Mouse (Mus musculus): Measurements from ENCODE around the gene Lrrc49. TPM values are rescaled to one million over a fixed set of nuclear protein-coding genes. Genes with fewer than 3 reads are reported as not detected.
A peak's percentile ranks its signal among the peaks of the same experiment; 100 is the strongest.

The Lrrc49 gene
- polyA plus RNA-seq, 1 experiment from 2014 or later, result 10.4 TPM

DNA sequence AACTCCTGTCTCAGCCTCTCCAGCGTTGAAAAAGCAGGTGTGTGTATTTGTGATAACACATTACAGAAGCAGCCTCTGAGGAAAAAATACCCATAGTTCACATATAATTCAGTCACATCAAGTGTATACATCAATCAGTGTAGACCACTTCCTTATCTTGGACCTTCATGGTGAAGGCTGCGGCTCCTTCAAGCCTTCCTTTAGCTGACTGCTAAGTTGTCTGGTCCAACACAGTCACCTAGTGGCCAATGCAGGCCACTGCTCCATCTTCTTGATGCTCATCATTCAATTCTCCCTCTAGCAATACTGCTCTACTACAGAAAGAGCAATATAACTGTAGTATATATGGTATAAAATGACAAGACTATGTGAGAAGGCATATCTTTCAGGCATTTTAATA lies 88.5 kb downstream of the Lrrc49 start:
- Histone ChIP-seq H3K9ac (ENCODE audit: low read length) (no peak overlapping the region), H3K4me3 (ENCODE audit: control insufficient read depth in 1 of 2, insufficient read depth in 1 of 2, low read depth in 1 of 2, low read length in 2 of 2) (no peak overlapping the region), H3K4me2 (ENCODE audit: low read length) (no peak overlapping the region), H3K27me3 (ENCODE audit: control insufficient read depth, insufficient read depth, low read length) (no peaks in the 10 kb centered on the region), H3K4me1 (ENCODE audit: control insufficient read depth in 2 of 2, insufficient read depth in 2 of 2, low read length in 2 of 2) (no peaks in the 10 kb centered on the region), H3K36me3 (ENCODE audit: control insufficient read depth, insufficient read depth, low read length) (0 out of 2 replicates have a peak, but pooled peaks cover 3% of the 10 kb centered on the region), H3K27ac (replicated peaks in 1 of 2; ENCODE audit: control insufficient read depth in 1 of 2, insufficient read depth in 1 of 2, low read depth in 2 of 2, low read length in 2 of 2) (no peak overlapping the region), H3K9me3 (ENCODE audit: control insufficient read depth, low read length) (no peaks in the 10 kb centered on the region)
- WGBS, result 58% methylated on average over 2 of the region's 2 CpGs
- ATAC-seq (ENCODE audit: insufficient number of reproducible peaks, insufficient read depth, low FRiP score, low read depth), result no peak

DNA sequence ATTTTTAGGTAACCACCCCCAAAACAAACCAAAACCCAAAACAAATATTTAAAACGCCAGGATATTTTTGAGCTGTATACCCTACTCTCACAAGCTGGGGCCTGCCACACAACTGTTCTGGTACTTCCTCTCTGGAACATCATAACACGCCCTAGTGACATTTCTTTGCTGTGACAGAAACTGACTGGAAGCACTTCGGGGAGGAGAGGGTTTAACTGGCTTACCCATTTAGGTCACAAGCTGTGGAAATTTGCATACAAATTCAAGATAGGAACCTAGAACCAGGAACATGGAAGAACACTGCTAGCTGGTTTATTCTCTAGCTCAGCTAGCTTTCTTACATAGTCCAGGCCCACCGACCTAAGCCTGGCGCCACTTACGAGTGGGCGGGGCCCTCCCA lies 92.6 kb downstream of the Lrrc49 start:
- Histone ChIP-seq H3K9ac (ENCODE audit: low read length) (no peak overlapping the region), H3K27me3 (ENCODE audit: control insufficient read depth, insufficient read depth, low read length) (no peaks in the 10 kb centered on the region), H3K4me1 (ENCODE audit: control insufficient read depth in 2 of 2, insufficient read depth in 2 of 2, low read length in 2 of 2) (no peaks in the 10 kb centered on the region), H3K27ac (replicated peaks in 1 of 2; ENCODE audit: control insufficient read depth in 1 of 2, insufficient read depth in 1 of 2, low read depth in 2 of 2, low read length in 2 of 2) (no peak overlapping the region), H3K36me3 (ENCODE audit: control insufficient read depth, insufficient read depth, low read length) (0 out of 2 replicates have a peak, but pooled peaks cover 3% of the 10 kb centered on the region), H3K4me3 (ENCODE audit: control insufficient read depth in 1 of 2, insufficient read depth in 1 of 2, low read depth in 1 of 2, low read length in 2 of 2) (no peak overlapping the region), H3K9me3 (ENCODE audit: control insufficient read depth, low read length) (no peaks in the 10 kb centered on the region), H3K4me2 (ENCODE audit: low read length) (no peak overlapping the region)
- ATAC-seq (ENCODE audit: insufficient number of reproducible peaks, insufficient read depth, low FRiP score, low read depth), result no peak
- 76% methylated on average over 7 of the region's 7 CpGs for WGBS

DNA sequence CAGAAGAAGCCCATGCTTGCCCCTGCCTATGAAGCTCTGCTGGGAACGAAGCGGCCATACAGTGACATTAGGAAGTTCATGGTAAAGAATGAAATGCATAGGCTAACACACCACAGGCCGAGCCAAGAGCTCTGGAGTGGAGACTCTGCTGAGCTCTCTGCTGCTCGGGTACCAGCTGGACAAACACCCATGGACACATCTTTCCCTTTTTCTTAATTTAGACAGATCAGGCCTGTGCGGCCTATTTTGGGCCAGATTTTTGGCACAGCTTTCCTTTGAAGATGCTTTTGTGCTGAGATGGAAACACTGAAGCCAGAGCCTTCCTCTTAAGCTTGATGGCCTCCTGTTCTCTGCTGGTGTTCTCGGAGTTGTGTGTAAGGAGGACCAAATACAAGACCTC lies 95.0 kb downstream of the Lrrc49 start:
- Histone ChIP-seq H3K36me3 (ENCODE audit: control insufficient read depth, insufficient read depth, low read length) (0 out of 2 replicates have a peak, but pooled peaks cover 8% of the 10 kb centered on the region), H3K27ac (replicated peaks in 1 of 2; ENCODE audit: control insufficient read depth in 1 of 2, insufficient read depth in 1 of 2, low read depth in 2 of 2, low read length in 2 of 2) (no peak overlapping the region), H3K9ac (ENCODE audit: low read length) (no peak overlapping the region), H3K9me3 (ENCODE audit: control insufficient read depth, low read length) (no peaks in the 10 kb centered on the region), H3K27me3 (ENCODE audit: control insufficient read depth, insufficient read depth, low read length) (no peaks in the 10 kb centered on the region), H3K4me1 (ENCODE audit: control insufficient read depth in 2 of 2, insufficient read depth in 2 of 2, low read length in 2 of 2) (no peaks in the 10 kb centered on the region), H3K4me3 (ENCODE audit: control insufficient read depth in 1 of 2, insufficient read depth in 1 of 2, low read depth in 1 of 2, low read length in 2 of 2) (no peak overlapping the region), H3K4me2 (ENCODE audit: low read length) (no peak overlapping the region)
- ATAC-seq (ENCODE audit: insufficient number of reproducible peaks, insufficient read depth, low FRiP score, low read depth), result no peak
- 81% methylated on average over 6 of the region's 6 CpGs for WGBS

DNA sequence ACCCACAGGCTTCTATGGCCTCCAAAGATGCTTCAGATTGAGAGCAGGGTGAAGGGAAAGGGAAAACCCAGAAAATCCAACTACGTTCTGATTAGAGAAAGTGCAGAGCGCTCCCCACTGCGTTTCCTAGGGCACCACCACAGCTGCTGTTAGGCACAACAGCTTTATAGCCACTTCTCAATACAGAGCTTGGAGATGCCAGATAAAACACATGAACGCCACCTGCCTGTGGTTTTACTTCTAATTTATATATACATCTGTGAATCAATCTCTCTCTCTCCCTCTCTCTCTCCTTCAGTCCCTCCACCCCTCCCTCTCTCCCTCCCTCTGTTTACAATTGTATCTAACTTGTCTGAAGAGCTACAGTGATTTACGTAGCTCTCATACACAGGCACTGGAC lies 95.6 kb downstream of the Lrrc49 start:
- H3K4me1 ChIP-seq (ENCODE audit: control insufficient read depth in 2 of 2, insufficient read depth in 2 of 2, low read length in 2 of 2), result no peaks in the 10 kb centered on the region
- no peak overlapping the region for H3K4me2 ChIP-seq (ENCODE audit: low read length)
- H3K27me3 ChIP-seq (ENCODE audit: control insufficient read depth, insufficient read depth, low read length), result no peaks in the 10 kb centered on the region
- no peak overlapping the region for H3K27ac ChIP-seq (replicated peaks in 1 of 2; ENCODE audit: control insufficient read depth in 1 of 2, insufficient read depth in 1 of 2, low read depth in 2 of 2, low read length in 2 of 2)
- 0 out of 2 replicates have a peak, but pooled peaks cover 4% of the 10 kb centered on the region for H3K36me3 ChIP-seq (ENCODE audit: control insufficient read depth, insufficient read depth, low read length)
- H3K4me3 ChIP-seq (ENCODE audit: control insufficient read depth in 1 of 2, insufficient read depth in 1 of 2, low read depth in 1 of 2, low read length in 2 of 2), result no peak overlapping the region
- no peak overlapping the region for H3K9ac ChIP-seq (ENCODE audit: low read length)
- no peaks in the 10 kb centered on the region for H3K9me3 ChIP-seq (ENCODE audit: control insufficient read depth, low read length)
- WGBS, result 79% methylated on average over 5 of the region's 5 CpGs
- ATAC-seq (ENCODE audit: insufficient number of reproducible peaks, insufficient read depth, low FRiP score, low read depth), result no peak

DNA sequence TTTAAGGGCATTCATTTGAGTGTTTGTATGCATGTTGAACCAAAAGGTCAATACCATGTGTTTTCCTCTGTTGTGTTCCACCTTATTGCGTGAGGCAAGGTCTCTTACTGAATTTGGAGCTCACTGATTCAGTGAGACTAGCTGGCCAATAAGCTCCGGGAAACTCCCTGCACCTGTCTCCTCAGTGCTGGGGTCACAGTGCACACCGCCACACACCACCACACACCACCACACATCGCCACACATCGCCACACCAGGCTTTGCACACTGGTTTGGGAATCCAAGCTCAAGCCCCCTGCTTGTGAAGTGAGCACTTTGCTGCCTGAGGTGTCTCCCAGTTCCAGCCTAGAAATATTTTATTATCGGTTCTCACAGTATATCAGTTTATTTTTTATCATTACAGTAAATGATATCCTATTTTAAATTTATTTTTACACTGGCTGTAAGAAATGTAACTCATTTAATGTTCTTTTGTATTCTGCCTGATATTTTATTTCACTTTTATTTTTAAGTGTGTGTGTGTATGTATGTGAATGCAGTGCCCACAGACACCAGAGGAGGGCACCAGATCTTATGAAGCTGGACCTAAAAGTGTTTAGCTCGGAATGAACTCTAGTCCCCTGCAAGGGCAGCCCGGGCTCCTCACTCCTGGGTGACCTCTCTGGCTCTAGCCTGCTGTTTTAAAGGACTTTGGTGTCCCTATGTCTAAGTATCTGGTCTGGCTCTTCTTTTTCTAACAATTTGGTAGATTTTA lies 96.9 kb downstream of the Lrrc49 start:
- ATAC-seq (ENCODE audit: insufficient number of reproducible peaks, insufficient read depth, low FRiP score, low read depth), result no peak
- Histone ChIP-seq H3K27me3 (ENCODE audit: control insufficient read depth, insufficient read depth, low read length) (no peaks in the 10 kb centered on the region), H3K36me3 (ENCODE audit: control insufficient read depth, insufficient read depth, low read length) (0 out of 2 replicates have a peak, but pooled peaks cover 4% of the 10 kb centered on the region), H3K4me2 (ENCODE audit: low read length) (no peak overlapping the region), H3K27ac (replicated peaks in 1 of 2; ENCODE audit: control insufficient read depth in 1 of 2, insufficient read depth in 1 of 2, low read depth in 2 of 2, low read length in 2 of 2) (no peak overlapping the region), H3K9me3 (ENCODE audit: control insufficient read depth, low read length) (no peaks in the 10 kb centered on the region), H3K4me1 (ENCODE audit: control insufficient read depth in 2 of 2, insufficient read depth in 2 of 2, low read length in 2 of 2) (no peaks in the 10 kb centered on the region), H3K4me3 (ENCODE audit: control insufficient read depth in 1 of 2, insufficient read depth in 1 of 2, low read depth in 1 of 2, low read length in 2 of 2) (no peak overlapping the region), H3K9ac (ENCODE audit: low read length) (no peak overlapping the region)
- WGBS, result 92% methylated on average over 8 of the region's 8 CpGs

DNA sequence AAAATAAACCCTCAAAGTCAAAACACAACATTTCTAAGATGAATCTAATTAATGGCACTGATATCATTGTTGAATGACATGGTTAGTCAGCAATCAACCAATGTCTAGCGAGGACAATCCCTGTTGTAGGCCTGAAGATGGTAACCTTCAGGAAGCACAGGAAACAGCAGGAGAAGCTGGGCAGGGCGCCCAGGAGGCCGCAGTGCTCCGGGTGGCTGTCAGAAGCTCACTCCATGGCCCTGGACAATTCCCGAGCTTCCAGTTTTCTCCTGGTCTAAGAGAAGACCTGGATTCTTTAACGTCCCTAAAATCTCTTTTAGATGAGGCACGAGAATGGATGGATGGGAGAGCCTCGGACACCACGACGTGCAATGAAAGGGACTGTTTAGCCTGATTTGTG lies 99.0 kb downstream of the Lrrc49 start:
- H3K27me3 ChIP-seq (ENCODE audit: control insufficient read depth, insufficient read depth, low read length), result no peaks in the 10 kb centered on the region
- 0 out of 2 replicates have a peak, but pooled peaks cover 4% of the 10 kb centered on the region for H3K36me3 ChIP-seq (ENCODE audit: control insufficient read depth, insufficient read depth, low read length)
- no peaks in the 10 kb centered on the region for H3K4me1 ChIP-seq (ENCODE audit: control insufficient read depth in 2 of 2, insufficient read depth in 2 of 2, low read length in 2 of 2)
- no peak overlapping the region for H3K4me2 ChIP-seq (ENCODE audit: low read length)
- H3K9me3 ChIP-seq (ENCODE audit: control insufficient read depth, low read length), result no peaks in the 10 kb centered on the region
- H3K4me3 ChIP-seq (ENCODE audit: control insufficient read depth in 1 of 2, insufficient read depth in 1 of 2, low read depth in 1 of 2, low read length in 2 of 2), result no peak overlapping the region
- WGBS, result 79% methylated on average over 10 of the region's 10 CpGs
- H3K27ac ChIP-seq (replicated peaks in 1 of 2; ENCODE audit: control insufficient read depth in 1 of 2, insufficient read depth in 1 of 2, low read depth in 2 of 2, low read length in 2 of 2), result no peak overlapping the region
- H3K9ac ChIP-seq (ENCODE audit: low read length), result no peak overlapping the region
- no peak for ATAC-seq (ENCODE audit: insufficient number of reproducible peaks, insufficient read depth, low FRiP score, low read depth)

DNA sequence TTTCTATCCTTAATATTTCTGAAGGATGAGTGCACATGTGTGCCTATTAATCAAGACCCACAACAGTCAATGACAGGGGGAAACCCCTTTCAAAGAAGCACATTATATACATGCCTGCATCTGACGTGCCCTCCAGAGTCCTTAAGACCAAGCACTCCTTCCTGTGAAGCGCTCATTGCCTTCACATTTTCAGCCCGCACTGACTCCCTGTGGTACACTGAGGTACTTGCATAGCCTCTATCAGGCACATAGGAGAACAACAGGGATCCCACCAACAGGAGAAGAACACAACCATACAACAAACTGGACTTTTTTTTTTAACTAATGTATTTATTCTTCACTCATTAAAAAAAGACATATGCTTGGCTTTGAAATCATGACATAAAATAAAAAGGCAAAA lies 101.0 kb downstream of the Lrrc49 start:
- Histone ChIP-seq H3K36me3 (ENCODE audit: control insufficient read depth, insufficient read depth, low read length) (0 out of 2 replicates have a peak, but pooled peaks cover 4% of the 10 kb centered on the region), H3K9me3 (ENCODE audit: control insufficient read depth, low read length) (no peaks in the 10 kb centered on the region), H3K27ac (replicated peaks in 1 of 2; ENCODE audit: control insufficient read depth in 1 of 2, insufficient read depth in 1 of 2, low read depth in 2 of 2, low read length in 2 of 2) (no peak overlapping the region), H3K9ac (ENCODE audit: low read length) (no peak overlapping the region), H3K27me3 (ENCODE audit: control insufficient read depth, insufficient read depth, low read length) (no peaks in the 10 kb centered on the region), H3K4me1 (ENCODE audit: control insufficient read depth in 2 of 2, insufficient read depth in 2 of 2, low read length in 2 of 2) (no peaks in the 10 kb centered on the region), H3K4me2 (ENCODE audit: low read length) (no peak overlapping the region), H3K4me3 (ENCODE audit: control insufficient read depth in 1 of 2, insufficient read depth in 1 of 2, low read depth in 1 of 2, low read length in 2 of 2) (no peak overlapping the region)
- 72% methylated on average over 3 of the region's 3 CpGs for WGBS
- ATAC-seq (ENCODE audit: insufficient number of reproducible peaks, insufficient read depth, low FRiP score, low read depth), result no peak

DNA sequence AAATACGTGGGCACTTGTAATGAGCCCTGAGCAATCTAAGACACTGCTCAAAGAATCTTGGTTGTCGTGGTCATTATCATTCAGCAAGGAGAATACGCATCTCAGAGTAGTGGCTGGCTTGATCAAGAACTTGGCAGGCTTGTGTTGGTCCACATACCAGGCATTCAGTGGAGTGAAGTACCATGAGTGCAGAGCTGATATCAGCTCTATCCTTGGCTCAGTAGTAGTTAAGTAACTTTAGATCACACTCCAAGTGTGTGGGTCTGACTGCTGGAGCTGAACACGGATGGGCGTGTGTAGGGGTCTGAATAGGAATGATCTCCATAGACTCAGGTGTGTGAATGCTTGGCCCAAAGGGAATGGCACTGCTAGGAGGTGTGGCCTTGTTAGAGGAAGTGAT lies 102.8 kb downstream of the Lrrc49 start:
- Histone ChIP-seq H3K9me3 (ENCODE audit: control insufficient read depth, low read length) (no peaks in the 10 kb centered on the region), H3K27me3 (ENCODE audit: control insufficient read depth, insufficient read depth, low read length) (no peaks in the 10 kb centered on the region), H3K4me3 (ENCODE audit: control insufficient read depth in 1 of 2, insufficient read depth in 1 of 2, low read depth in 1 of 2, low read length in 2 of 2) (no peak overlapping the region), H3K27ac (replicated peaks in 1 of 2; ENCODE audit: control insufficient read depth in 1 of 2, insufficient read depth in 1 of 2, low read depth in 2 of 2, low read length in 2 of 2) (no peak overlapping the region), H3K36me3 (ENCODE audit: control insufficient read depth, insufficient read depth, low read length) (0 out of 2 replicates have a peak, but pooled peaks cover 3% of the 10 kb centered on the region), H3K9ac (ENCODE audit: low read length) (no peak overlapping the region), H3K4me2 (ENCODE audit: low read length) (no peak overlapping the region), H3K4me1 (ENCODE audit: control insufficient read depth in 2 of 2, insufficient read depth in 2 of 2, low read length in 2 of 2) (no peaks in the 10 kb centered on the region)
- 60% methylated on average over 5 of the region's 5 CpGs for WGBS
- ATAC-seq (ENCODE audit: insufficient number of reproducible peaks, insufficient read depth, low FRiP score, low read depth), result 0 out of 2 replicates have a peak, but pooled peaks have one; percentile 31
